Mouse (Mus musculus): ENCODE measurements at regions not wholly inside any gene's neighbourhood (a gene's known extent, or its start where the extent isn't known, plus 50 kb on each side); places are given as distances from the start of the nearest gene placed in this dataset.

GRCm38 (mm10) chr15:51092936-51093335 lies 2791.8 kb upstream of the Gm7489 start:
- DNase-seq (ENCODE audit: low read depth in 2 of 2, low spot score in 2 of 2): no peak

GRCm38 (mm10) chr15:51103948-51104347 lies 2780.8 kb upstream of the Gm7489 start:
- no peak for DNase-seq (ENCODE audit: low read depth in 2 of 2, low spot score in 2 of 2)

- no peak for DNase-seq (ENCODE audit: low read depth in 2 of 2, low spot score in 2 of 2)
These were observed 2780.3 kb upstream of the Gm7489 start for GRCm38 (mm10) chr15:51104362-51104761.

- DNase-seq (ENCODE audit: low read depth in 2 of 2, low spot score in 2 of 2): no peak
These were observed 2779.9 kb upstream of the Gm7489 start for GRCm38 (mm10) chr15:51104796-51105195.

- DNase-seq (ENCODE audit: low read depth in 2 of 2, low spot score in 2 of 2): no peak
These were observed 2779.2 kb upstream of the Gm7489 start for GRCm38 (mm10) chr15:51105359-51106008.

- DNase-seq (ENCODE audit: low read depth in 2 of 2, low spot score in 2 of 2): no peak
These were observed 2774.5 kb upstream of the Gm7489 start for GRCm38 (mm10) chr15:51110186-51110585.

- no peak for DNase-seq (ENCODE audit: low read depth in 2 of 2, low spot score in 2 of 2)
These were observed 2758.8 kb upstream of the Gm7489 start for GRCm38 (mm10) chr15:51125896-51126295.

GRCm38 (mm10) chr15:51131017-51131416 lies 2753.7 kb upstream of the Gm7489 start:
- DNase-seq (ENCODE audit: low read depth in 2 of 2, low spot score in 2 of 2): no peak

GRCm38 (mm10) chr15:51136121-51136520 lies 2748.6 kb upstream of the Gm7489 start:
- DNase-seq (ENCODE audit: low read depth in 2 of 2, low spot score in 2 of 2): no peak

- DNase-seq (ENCODE audit: low read depth in 2 of 2, low spot score in 2 of 2): no peak
These were observed 2745.2 kb upstream of the Gm7489 start for GRCm38 (mm10) chr15:51139507-51139906.

GRCm38 (mm10) chr15:51173976-51174620 lies 2710.6 kb upstream of the Gm7489 start:
- DNase-seq (ENCODE audit: low read depth in 2 of 2, low spot score in 2 of 2): no peak

- no peak for DNase-seq (ENCODE audit: low read depth in 2 of 2, low spot score in 2 of 2)
These were observed 2708.2 kb upstream of the Gm7489 start for GRCm38 (mm10) chr15:51176466-51176865.

GRCm38 (mm10) chr15:51189134-51189533 lies 2695.6 kb upstream of the Gm7489 start:
- no peak for DNase-seq (ENCODE audit: low read depth in 2 of 2, low spot score in 2 of 2)

- DNase-seq (ENCODE audit: low read depth in 2 of 2, low spot score in 2 of 2): no peak
These were observed 2687.1 kb upstream of the Gm7489 start for GRCm38 (mm10) chr15:51197466-51198158.

- no peak for DNase-seq (ENCODE audit: low read depth in 2 of 2, low spot score in 2 of 2)
These were observed 2681.4 kb upstream of the Gm7489 start for GRCm38 (mm10) chr15:51203351-51203750.

- no peak for DNase-seq (ENCODE audit: low read depth in 2 of 2, low spot score in 2 of 2)
These were observed 2678.7 kb upstream of the Gm7489 start for GRCm38 (mm10) chr15:51206050-51206449.

- no peak for DNase-seq (ENCODE audit: low read depth in 2 of 2, low spot score in 2 of 2)
These were observed 2677.9 kb upstream of the Gm7489 start for GRCm38 (mm10) chr15:51206773-51207172.

GRCm38 (mm10) chr15:51234873-51235272 lies 2649.8 kb upstream of the Gm7489 start:
- no peak for DNase-seq (ENCODE audit: low read depth in 2 of 2, low spot score in 2 of 2)

- no peak for DNase-seq (ENCODE audit: low read depth in 2 of 2, low spot score in 2 of 2)
These were observed 2640.1 kb upstream of the Gm7489 start for GRCm38 (mm10) chr15:51244596-51244995.

GRCm38 (mm10) chr15:51247259-51247658 lies 2637.4 kb upstream of the Gm7489 start:
- no peak for DNase-seq (ENCODE audit: low read depth in 2 of 2, low spot score in 2 of 2)

- DNase-seq (ENCODE audit: low read depth in 2 of 2, low spot score in 2 of 2): no peak
These were observed 2636.5 kb upstream of the Gm7489 start for GRCm38 (mm10) chr15:51248034-51248788.

- DNase-seq (ENCODE audit: low read depth in 2 of 2, low spot score in 2 of 2): no peak
These were observed 2636.0 kb upstream of the Gm7489 start for GRCm38 (mm10) chr15:51248789-51249040.

Measured in CD8-positive naive resting alpha-beta T cell, adult 2 months (primary cell).